Mouse (Mus musculus) midbrain, embryonic 14.5 days (tissue): Measurements from ENCODE around the gene BC055324. TPM values are rescaled to one million over a fixed set of nuclear protein-coding genes. Genes with fewer than 3 reads are reported as not detected.

Source experiments
- ATAC-seq: fragments of 200-750 bp; cut with Nextera tagmentation; 2 replicates; pipeline ENCODE4 v1.8.0; 2017; ENCODE audit warnings: moderate number of reproducible peaks, moderate library complexity; ENCODE audit not compliant: low FRiP score, low TSS enrichment
- DNase-seq: peaks from one replicate; pipeline ENCODE4 v3.0.0-alpha.2; 2015
- H3K27ac ChIP-seq: fragments of 300-500 bp; sonication (generic); replicated peaks from 2 replicates; pipeline ENCODE4 v1.5.1; 2014; ENCODE audit warnings: mild to moderate bottlenecking, low read depth, low read length, moderate library complexity
- H3K27me3 ChIP-seq: fragments of 300-500 bp; sonication (generic); 2 replicates; pipeline ENCODE4 v1.6.1; 2014; ENCODE audit warnings: low read length, control low read depth, mixed read lengths; ENCODE audit not compliant: control insufficient read depth, insufficient read depth
- H3K36me3 ChIP-seq: fragments of 300-500 bp; sonication (generic); 2 replicates; pipeline ENCODE4 v1.6.1; 2014; ENCODE audit warnings: low read length, control low read depth; ENCODE audit not compliant: control insufficient read depth, insufficient read depth
- H3K4me1 ChIP-seq: fragments of 300-500 bp; sonication (generic); 2 replicates; pipeline ENCODE4 v1.6.1; 2014; ENCODE audit warnings: mild to moderate bottlenecking, antibody characterized with exemption, low read length, control low read depth; ENCODE audit not compliant: control insufficient read depth, insufficient read depth
- H3K4me2 ChIP-seq: fragments of 300-500 bp; sonication (generic); 2 replicates; pipeline ENCODE4 v1.6.1; 2014; ENCODE audit warnings: mild to moderate bottlenecking, low read length, moderate library complexity
- H3K4me3 ChIP-seq: fragments of 300-500 bp; sonication (generic); replicated peaks from 2 replicates; pipeline ENCODE4 v1.5.1; 2014; ENCODE audit warnings: low read depth, low read length
- H3K9ac ChIP-seq: fragments of 300-500 bp; sonication (generic); replicated peaks from 2 replicates; pipeline ENCODE4 v1.6.1; 2014; ENCODE audit warnings: mild to moderate bottlenecking, low read length, moderate library complexity
- H3K9me3 ChIP-seq: fragments of 300-500 bp; sonication (generic); 2 replicates; pipeline ENCODE4 v1.6.1; 2016; ENCODE audit warnings: low read length, control low read depth, mixed read lengths; ENCODE audit not compliant: control insufficient read depth
- WGBS: fragments of 180-500 bp; shearing (Covaris S2); extraction: QIAGEN DNeasy Blood & Tissue Kit; methylation state at CpG from one replicate; pipeline ENCODE4 v1.1.7; 2014; 5-methylcytosine and 5-hydroxymethylcytosine counted together
- polyA plus RNA-seq: library from polyadenylated mRNA; unstranded; fragments of >200 nt; fragmentation: Nextera tagmentation; extraction: Ambion mirVana; gene quantifications from 2 replicates; pipeline ENCODE4 v1.2.1, GENCODE M21; 2014

The BC055324 gene
- polyA plus RNA-seq, 1 experiment from 2014 or later, result 8.3 TPM

- 84% methylated on average over 4 of the region's 4 CpGs for WGBS
- no peak overlapping the region for H3K27ac ChIP-seq
- H3K4me1 ChIP-seq, result no peaks in the 10 kb centered on the region
- H3K4me2 ChIP-seq, result no peak overlapping the region
- no peaks in the 10 kb centered on the region for H3K9me3 ChIP-seq
- no peak overlapping the region for H3K4me3 ChIP-seq
- no peaks in the 10 kb centered on the region for H3K27me3 ChIP-seq
- DNase-seq (no peak), ATAC-seq (no peak)
- no peak overlapping the region for H3K9ac ChIP-seq
- no peaks in the 10 kb centered on the region for H3K36me3 ChIP-seq
Measured at GRCm38 (mm10) chr1:163907007-163907811, 87.4 kb downstream of the BC055324 start.

DNA sequence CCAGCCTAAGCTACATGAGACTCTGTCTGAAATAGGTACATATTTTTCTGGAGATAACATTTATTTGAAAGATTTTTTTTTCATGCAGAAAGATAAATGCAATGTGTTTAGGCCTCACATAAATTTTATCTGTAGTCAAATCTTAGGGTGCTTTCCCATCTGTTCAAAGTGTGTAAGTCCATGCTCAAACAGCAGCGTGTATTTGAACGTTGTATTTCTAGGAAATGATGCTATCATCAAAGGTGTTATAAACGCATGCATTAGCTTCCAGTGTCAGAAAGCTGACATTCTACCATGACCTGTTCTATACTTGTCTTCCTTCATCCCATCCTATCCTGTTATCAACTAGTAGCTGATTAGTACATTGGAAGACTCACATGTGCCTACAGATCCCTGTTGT, 91.2 kb downstream of the BC055324 start:
- ATAC-seq (no peak), DNase-seq (no peak)
- Histone ChIP-seq H3K9me3 (no peaks in the 10 kb centered on the region), H3K4me3 (no peak overlapping the region), H3K27me3 (no peaks in the 10 kb centered on the region), H3K4me1 (no peaks in the 10 kb centered on the region), H3K36me3 (no peaks in the 10 kb centered on the region), H3K4me2 (no peak overlapping the region), H3K27ac (no peak overlapping the region), H3K9ac (no peak overlapping the region)
- 93% methylated on average over 3 of the region's 3 CpGs for WGBS

DNA sequence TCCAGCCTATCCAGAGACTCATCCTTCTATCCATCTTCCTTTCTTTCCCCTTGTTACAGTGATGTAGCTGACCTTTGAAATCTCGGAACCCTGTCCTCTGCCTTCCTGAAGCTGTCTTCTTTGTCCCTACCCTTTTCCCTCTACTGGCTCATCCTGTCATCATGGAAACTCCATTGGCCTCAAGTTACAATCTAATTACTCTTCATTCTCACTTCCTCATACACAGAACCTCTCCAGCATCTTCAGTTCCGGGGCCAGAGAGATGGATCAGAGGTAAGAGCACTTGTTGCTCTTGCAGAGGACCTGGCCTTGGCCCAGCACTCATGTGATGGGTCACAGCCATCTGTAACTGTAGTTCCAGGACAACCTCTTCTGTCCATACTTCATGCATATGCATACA, 94.4 kb downstream of the BC055324 start:
- no peak overlapping the region for H3K9ac ChIP-seq
- no peak overlapping the region for H3K4me2 ChIP-seq
- 93% methylated on average over 2 of the region's 2 CpGs for WGBS
- H3K27me3 ChIP-seq, result no peaks in the 10 kb centered on the region
- no peaks in the 10 kb centered on the region for H3K4me1 ChIP-seq
- H3K9me3 ChIP-seq, result no peaks in the 10 kb centered on the region
- H3K36me3 ChIP-seq, result no peaks in the 10 kb centered on the region
- ATAC-seq, result no peak
- DNase-seq, result no peak
- H3K4me3 ChIP-seq, result no peak overlapping the region
- no peak overlapping the region for H3K27ac ChIP-seq

DNA sequence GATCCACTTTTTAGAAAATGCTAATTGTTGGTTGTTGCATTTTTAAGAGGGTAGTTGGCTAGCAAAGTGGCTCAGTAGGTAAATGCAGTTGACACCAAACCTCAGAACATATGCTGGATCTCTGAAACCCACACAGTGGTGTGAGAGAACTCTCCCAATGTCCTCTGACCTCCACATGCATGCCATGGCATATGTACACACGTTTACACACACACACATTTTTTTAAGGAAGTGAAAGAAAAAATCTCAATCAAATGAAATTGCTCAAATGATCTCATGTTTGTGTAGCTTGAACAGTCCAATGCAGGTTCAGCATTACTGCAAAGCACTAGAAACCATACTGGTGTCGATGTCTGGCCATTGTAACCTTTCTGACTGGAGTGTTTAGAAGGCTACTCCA, 95.0 kb downstream of the BC055324 start:
- Histone ChIP-seq H3K4me2 (no peak overlapping the region), H3K27me3 (no peaks in the 10 kb centered on the region), H3K27ac (no peak overlapping the region), H3K9ac (no peak overlapping the region), H3K4me3 (no peak overlapping the region), H3K36me3 (no peaks in the 10 kb centered on the region), H3K4me1 (no peaks in the 10 kb centered on the region), H3K9me3 (no peaks in the 10 kb centered on the region)
- 92% methylated on average over 2 of the region's 2 CpGs for WGBS
- DNase-seq, result no peak
- ATAC-seq, result no peak

DNA sequence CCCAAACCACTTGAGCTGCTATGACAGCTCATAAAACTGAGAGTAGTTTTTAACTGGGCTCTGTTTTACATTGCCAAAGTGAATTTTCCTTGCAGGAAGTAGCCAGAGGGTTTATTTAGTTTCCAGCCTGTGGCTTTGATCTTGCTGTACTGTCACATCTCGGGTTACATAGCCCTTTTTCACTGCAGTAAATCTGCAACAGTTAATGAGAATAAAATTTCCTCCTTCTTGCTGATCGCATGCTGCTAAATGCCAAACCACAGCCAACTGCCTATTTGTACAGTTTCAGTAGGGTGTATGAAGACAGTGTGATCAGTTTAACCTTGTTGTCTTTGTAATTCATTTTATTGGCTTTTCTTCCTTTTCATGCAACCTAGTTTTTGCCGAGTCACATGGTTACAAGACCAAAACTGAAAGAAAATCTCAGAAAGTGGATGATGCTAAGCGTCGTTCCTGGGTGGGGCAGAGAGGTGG, 96.3 kb downstream of the BC055324 start:
- no peak for DNase-seq
- Histone ChIP-seq H3K27me3 (no peaks in the 10 kb centered on the region), H3K36me3 (no peaks in the 10 kb centered on the region), H3K4me2 (no peak overlapping the region), H3K27ac (no peak overlapping the region), H3K9ac (no peak overlapping the region), H3K4me1 (no peaks in the 10 kb centered on the region), H3K9me3 (no peaks in the 10 kb centered on the region), H3K4me3 (no peak overlapping the region)
- WGBS, result 81% methylated on average over 5 of the region's 5 CpGs
- ATAC-seq, result no peak

Other genes starting within 250 kb of the BC055324 start
- 140 and 146 TPM in 2 replicates for gene Kifap3, start 215.2 kb downstream of the BC055324 start, polyA plus RNA-seq
- gene Scyl3, start 65.7 kb downstream of the BC055324 start, polyA plus RNA-seq, result 17.5 TPM in 2 replicates
- 5.6 and 7.0 TPM in 2 replicates for gene Mettl18, start 93 bp upstream of the BC055324 start, polyA plus RNA-seq
- not detected in 2 replicates for gene Sele, start 53.4 kb upstream of the BC055324 start, polyA plus RNA-seq
- gene Sell, start 67.2 kb upstream of the BC055324 start, polyA plus RNA-seq, result 0.33 TPM in 1 of 2 replicates, not detected in the other
- gene Selp, start 120.5 kb upstream of the BC055324 start, polyA plus RNA-seq, result not detected in 2 replicates
- 0.05 and 0.07 TPM in 2 replicates for gene F5, start 157.0 kb upstream of the BC055324 start, polyA plus RNA-seq